Mouse (Mus musculus): ENCODE measurements around the gene Pcsk2.

GRCm38 (mm10) chr2:143701141-143701540 is 155.2 kb downstream of the Pcsk2 start:
- no peak for TF ChIP-seq GATA1 (IDR thresholded peaks at IDR 0.05; ENCODE audit: borderline replicate concordance, low read length)
- TF ChIP-seq FLI1 (IDR thresholded peaks at IDR 0.05; ENCODE audit: low read length), result no peak

All from megakaryocyte, embryonic 14.5 days (primary cell).